Mouse (Mus musculus) forebrain, embryonic 16.5 days (tissue): ENCODE measurements around the gene Cstad. TPM values are rescaled to one million over a fixed set of nuclear protein-coding genes. Genes with fewer than 3 reads are reported as not detected.

ENCODE experiments used
- ATAC-seq: fragments of 200-750 bp; cut with Nextera tagmentation; 2 replicates; pipeline ENCODE4 v1.8.0; 2017; ENCODE audit warnings: mild to moderate bottlenecking, moderate library complexity
- H3K27ac ChIP-seq: fragments of 300-500 bp; sonication (generic); 2 replicates; pipeline ENCODE4 v1.5.1; 2014; ENCODE audit warnings: low read length, control low read depth
- H3K27me3 ChIP-seq: fragments of 300-500 bp; sonication (generic); replicated peaks from 2 replicates; pipeline ENCODE4 v1.6.1; 2014; ENCODE audit warnings: low read length; ENCODE audit not compliant: control insufficient read depth, insufficient read depth
- H3K36me3 ChIP-seq: fragments of 300-500 bp; sonication (generic); 2 replicates; pipeline ENCODE4 v1.6.1; 2014; ENCODE audit not compliant: control insufficient read depth, insufficient read depth
- H3K4me1 ChIP-seq: fragments of 300-500 bp; sonication (generic); replicated peaks from 2 replicates; pipeline ENCODE4 v1.6.1; 2014; ENCODE audit warnings: low read length; ENCODE audit not compliant: control insufficient read depth, insufficient read depth
- H3K4me2 ChIP-seq: fragments of 300-500 bp; sonication (generic); 2 replicates; pipeline ENCODE4 v1.6.1; 2014; ENCODE audit warnings: mild to moderate bottlenecking, low read length, control low read depth
- H3K4me3 ChIP-seq: fragments of 300-500 bp; sonication (generic); replicated peaks from 2 replicates; pipeline ENCODE4 v1.5.1; 2014; ENCODE audit warnings: mild to moderate bottlenecking, low read length, control low read depth
- H3K9ac ChIP-seq: fragments of 300-500 bp; sonication (generic); replicated peaks from 2 replicates; pipeline ENCODE4 v1.6.1; 2014; ENCODE audit warnings: low read depth, low read length, control low read depth
- H3K9me3 ChIP-seq: fragments of 300-500 bp; sonication (generic); 2 replicates; pipeline ENCODE4 v1.6.1; 2016; ENCODE audit warnings: low read length; ENCODE audit not compliant: control insufficient read depth
- WGBS: fragments of 180-500 bp; shearing (Covaris S2); extraction: QIAGEN DNeasy Blood & Tissue Kit; methylation state at CpG from one replicate; pipeline ENCODE4 v1.1.7; 2014; 5-methylcytosine and 5-hydroxymethylcytosine counted together
- polyA plus RNA-seq: library from polyadenylated mRNA; unstranded; fragments of >200 nt; fragmentation: Nextera tagmentation; extraction: Ambion mirVana; gene quantifications from 2 replicates; pipeline ENCODE4 v1.2.1, GENCODE M21; 2015

Cstad gene
- polyA plus RNA-seq, 1 experiment from 2014 or later: 0.89 TPM

GRCm38 (mm10) chr2:30637991-30638390 lies 43.2 kb downstream of the Cstad start:
- Histone ChIP-seq H3K4me3 (no peak overlapping the region), H3K9me3 (no peaks in the 10 kb centered on the region), H3K4me2 (no peak overlapping the region), H3K9ac (no peak overlapping the region), H3K27ac (no peak overlapping the region), H3K4me1 (peaks cover 7% of the 10 kb centered on the region), H3K27me3 (no peaks in the 10 kb centered on the region), H3K36me3 (no peaks in the 10 kb centered on the region)
- WGBS: 83% methylated on average over 6 of the region's 6 CpGs
- no peak for ATAC-seq

- Histone ChIP-seq H3K4me2 (no peak overlapping the region), H3K9ac (no peak overlapping the region), H3K27me3 (no peaks in the 10 kb centered on the region), H3K4me1 (peaks cover 7% of the 10 kb centered on the region), H3K4me3 (no peak overlapping the region), H3K9me3 (no peaks in the 10 kb centered on the region), H3K27ac (no peak overlapping the region; the same call in 1 of the 2 replicates), H3K36me3 (no peaks in the 10 kb centered on the region)
- WGBS: 15% methylated on average over 11 of the region's 11 CpGs
- peak; percentile 57; the same call in 1 of the 2 replicates for ATAC-seq
Measured at GRCm38 (mm10) chr2:30640021-30640481, 45.2 kb downstream of the Cstad start.

GRCm38 (mm10) chr2:30642810-30643209 lies 48.0 kb downstream of the Cstad start:
- Histone ChIP-seq H3K9me3 (no peaks in the 10 kb centered on the region), H3K4me3 (no peak overlapping the region), H3K4me1 (peaks cover 32% of the 10 kb centered on the region), H3K36me3 (no peaks in the 10 kb centered on the region), H3K9ac (no peak overlapping the region), H3K4me2 (no peak overlapping the region), H3K27ac (no peak overlapping the region), H3K27me3 (no peaks in the 10 kb centered on the region)
- ATAC-seq: no peak
- WGBS: 46% methylated on average over 5 of the region's 5 CpGs

- H3K9me3 ChIP-seq: no peaks in the 10 kb centered on the region
- WGBS: 78% methylated on average over 7 of the region's 7 CpGs
- no peak overlapping the region for H3K27ac ChIP-seq
- no peak overlapping the region for H3K9ac ChIP-seq
- no peak for ATAC-seq
- H3K27me3 ChIP-seq: no peaks in the 10 kb centered on the region
- H3K36me3 ChIP-seq: no peaks in the 10 kb centered on the region
- H3K4me2 ChIP-seq: no peak overlapping the region
- no peak overlapping the region for H3K4me3 ChIP-seq
- peaks cover 37% of the 10 kb centered on the region for H3K4me1 ChIP-seq
Measured at GRCm38 (mm10) chr2:30643422-30643821, 48.6 kb downstream of the Cstad start.

- 2% methylated on average over 5 of the region's 5 CpGs for WGBS
- Histone ChIP-seq H3K27ac (peak overlapping the region; percentile 100), H3K36me3 (no peaks in the 10 kb centered on the region), H3K4me3 (no peak overlapping the region), H3K4me2 (peak overlapping the region; percentile 50), H3K9me3 (no peaks in the 10 kb centered on the region), H3K27me3 (no peaks in the 10 kb centered on the region), H3K9ac (peak overlapping the region; percentile 70), H3K4me1 (peaks cover 39% of the 10 kb centered on the region)
- peak; percentile 76 for ATAC-seq
Measured at GRCm38 (mm10) chr2:30646833-30647232, 52.0 kb downstream of the Cstad start.

GRCm38 (mm10) chr2:30647303-30647881 lies 52.6 kb downstream of the Cstad start:
- Histone ChIP-seq H3K4me1 (peaks cover 44% of the 10 kb centered on the region), H3K9ac (peak overlapping the region; percentile 70), H3K4me2 (peak overlapping the region; percentile 50), H3K27ac (peak overlapping the region; percentile 100), H3K9me3 (no peaks in the 10 kb centered on the region), H3K27me3 (no peaks in the 10 kb centered on the region), H3K4me3 (no peak overlapping the region; the same call in 1 of the 2 replicates), H3K36me3 (no peaks in the 10 kb centered on the region)
- ATAC-seq: peak; percentile 98
- WGBS: 6% methylated on average over 11 of the region's 11 CpGs

- ATAC-seq: peak; percentile 5; the same call in 1 of the 2 replicates
- H3K27ac ChIP-seq: peak overlapping the region; percentile 100
- no peaks in the 10 kb centered on the region for H3K36me3 ChIP-seq
- H3K27me3 ChIP-seq: no peaks in the 10 kb centered on the region
- H3K4me1 ChIP-seq: peaks cover 50% of the 10 kb centered on the region
- H3K9ac ChIP-seq: peak overlapping the region; percentile 48
- 31% methylated on average over 13 of the region's 13 CpGs for WGBS
- H3K9me3 ChIP-seq: no peaks in the 10 kb centered on the region
- H3K4me2 ChIP-seq: peak overlapping the region; percentile 30
- no peak overlapping the region; the same call in 1 of the 2 replicates for H3K4me3 ChIP-seq
Measured at GRCm38 (mm10) chr2:30647882-30648494, 53.1 kb downstream of the Cstad start.

- WGBS: 27% methylated on average over 9 of the region's 9 CpGs
- Histone ChIP-seq H3K4me1 (peaks cover 64% of the 10 kb centered on the region), H3K4me3 (no peak overlapping the region), H3K9ac (no peak overlapping the region), H3K27me3 (no peaks in the 10 kb centered on the region), H3K9me3 (no peaks in the 10 kb centered on the region), H3K27ac (peak overlapping the region; percentile 55), H3K4me2 (no peak overlapping the region), H3K36me3 (no peaks in the 10 kb centered on the region)
- ATAC-seq: no peak
Measured at GRCm38 (mm10) chr2:30650249-30650648, 55.4 kb downstream of the Cstad start.

GRCm38 (mm10) chr2:30651831-30652230 lies 57.0 kb downstream of the Cstad start:
- Histone ChIP-seq H3K27ac (peak overlapping the region; percentile 86), H3K4me1 (peaks cover 52% of the 10 kb centered on the region), H3K27me3 (no peaks in the 10 kb centered on the region), H3K9ac (no peak overlapping the region), H3K36me3 (no peaks in the 10 kb centered on the region), H3K4me3 (no peak overlapping the region), H3K4me2 (no peak overlapping the region), H3K9me3 (no peaks in the 10 kb centered on the region)
- no peak for ATAC-seq
- 100% methylated on average over 1 of the region's 1 CpGs for WGBS
